Mouse (Mus musculus): ENCODE results near the gene Rap2a. TPM values are rescaled to one million over a fixed set of nuclear protein-coding genes. Genes with fewer than 3 reads are reported as not detected.

Rap2a gene
- polyA plus RNA-seq, 1 experiment: 19.8 TPM

- no peak overlapping the region for H3K27ac ChIP-seq (ENCODE audit: insufficient read depth, low read length)
- H3K9me3 ChIP-seq (replicated peaks; ENCODE audit: control insufficient read depth, insufficient read depth, low read length, poor library complexity, severe bottlenecking): no peaks in the 10 kb centered on the region
- H3K4me1 ChIP-seq (ENCODE audit: control insufficient read depth, insufficient read depth, low read length): no peaks in the 10 kb centered on the region
- TF ChIP-seq EP300 (IDR thresholded peaks at IDR 0.05; ENCODE audit: insufficient read depth, low read depth, low read length): no peak
- no peak for TF ChIP-seq CTCF (IDR thresholded peaks at IDR 0.05; ENCODE audit: low read depth, low read length)
- TF ChIP-seq POLR2A (IDR thresholded peaks at IDR 0.05; ENCODE audit: insufficient read depth, low read length): no peak
- no peak overlapping the region for H3K9ac ChIP-seq (ENCODE audit: low read depth, poor library complexity, severe bottlenecking)
- no peak overlapping the region for H3K4me3 ChIP-seq (ENCODE audit: low read depth, low read length)
- H3K27me3 ChIP-seq (ENCODE audit: control insufficient read depth, insufficient read depth, low read length, poor library complexity, severe bottlenecking): no peaks in the 10 kb centered on the region
- H3K36me3 ChIP-seq (ENCODE audit: control insufficient read depth, insufficient read depth, low read length, poor library complexity, severe bottlenecking): no peaks in the 10 kb centered on the region
Measured at GRCm38 (mm10) chr14:120535446-120535845, 57.2 kb downstream of the Rap2a start.

- no peaks in the 10 kb centered on the region for H3K36me3 ChIP-seq (ENCODE audit: control insufficient read depth, insufficient read depth, low read length, poor library complexity, severe bottlenecking)
Measured at GRCm38 (mm10) chr14:120535924-120536323, 57.7 kb downstream of the Rap2a start.

GRCm38 (mm10) chr14:120539128-120539527, 60.9 kb downstream of the Rap2a start:
- H3K4me1 ChIP-seq (ENCODE audit: control insufficient read depth, insufficient read depth, low read length): no peaks in the 10 kb centered on the region
- H3K4me3 ChIP-seq (ENCODE audit: low read depth, low read length): no peak overlapping the region
- no peak overlapping the region for H3K27ac ChIP-seq (ENCODE audit: insufficient read depth, low read length)
- no peaks in the 10 kb centered on the region for H3K27me3 ChIP-seq (ENCODE audit: control insufficient read depth, insufficient read depth, low read length, poor library complexity, severe bottlenecking)
- H3K9ac ChIP-seq (ENCODE audit: low read depth, poor library complexity, severe bottlenecking): no peak overlapping the region
- H3K9me3 ChIP-seq (replicated peaks; ENCODE audit: control insufficient read depth, insufficient read depth, low read length, poor library complexity, severe bottlenecking): no peaks in the 10 kb centered on the region; the same call in none of the 2 replicates
- H3K36me3 ChIP-seq (ENCODE audit: control insufficient read depth, insufficient read depth, low read length, poor library complexity, severe bottlenecking): no peaks in the 10 kb centered on the region
- TF ChIP-seq CTCF (IDR thresholded peaks at IDR 0.05; ENCODE audit: low read depth, low read length) (no peak), EP300 (IDR thresholded peaks at IDR 0.05; ENCODE audit: insufficient read depth, low read depth, low read length) (no peak), POLR2A (IDR thresholded peaks at IDR 0.05; ENCODE audit: insufficient read depth, low read length) (no peak)

More at GRCm38 (mm10) chr14:120535924-120536323, 57.7 kb downstream of the Rap2a start:
- H3K27ac ChIP-seq (ENCODE audit: insufficient read depth, low read length): no peak overlapping the region
- H3K4me3 ChIP-seq (ENCODE audit: low read depth, low read length): no peak overlapping the region
- no peaks in the 10 kb centered on the region for H3K9me3 ChIP-seq (replicated peaks; ENCODE audit: control insufficient read depth, insufficient read depth, low read length, poor library complexity, severe bottlenecking)
- H3K27me3 ChIP-seq (ENCODE audit: control insufficient read depth, insufficient read depth, low read length, poor library complexity, severe bottlenecking): no peaks in the 10 kb centered on the region
- no peak overlapping the region for H3K9ac ChIP-seq (ENCODE audit: low read depth, poor library complexity, severe bottlenecking)
- TF ChIP-seq EP300 (IDR thresholded peaks at IDR 0.05; ENCODE audit: insufficient read depth, low read depth, low read length): no peak
- TF ChIP-seq CTCF (IDR thresholded peaks at IDR 0.05; ENCODE audit: low read depth, low read length): no peak
- TF ChIP-seq POLR2A (IDR thresholded peaks at IDR 0.05; ENCODE audit: insufficient read depth, low read length): no peak
- H3K4me1 ChIP-seq (ENCODE audit: control insufficient read depth, insufficient read depth, low read length): no peaks in the 10 kb centered on the region

- no peaks in the 10 kb centered on the region for H3K36me3 ChIP-seq (ENCODE audit: control insufficient read depth, insufficient read depth, low read length, poor library complexity, severe bottlenecking)
- H3K27ac ChIP-seq (ENCODE audit: insufficient read depth, low read length): no peak overlapping the region
- H3K4me3 ChIP-seq (ENCODE audit: low read depth, low read length): no peak overlapping the region
- H3K4me1 ChIP-seq (ENCODE audit: control insufficient read depth, insufficient read depth, low read length): no peaks in the 10 kb centered on the region
- H3K9me3 ChIP-seq (replicated peaks; ENCODE audit: control insufficient read depth, insufficient read depth, low read length, poor library complexity, severe bottlenecking): no peaks in the 10 kb centered on the region; the same call in none of the 2 replicates
- H3K27me3 ChIP-seq (ENCODE audit: control insufficient read depth, insufficient read depth, low read length, poor library complexity, severe bottlenecking): no peaks in the 10 kb centered on the region
- H3K9ac ChIP-seq (ENCODE audit: low read depth, poor library complexity, severe bottlenecking): no peak overlapping the region
- TF ChIP-seq POLR2A (IDR thresholded peaks at IDR 0.05; ENCODE audit: insufficient read depth, low read length) (no peak), EP300 (IDR thresholded peaks at IDR 0.05; ENCODE audit: insufficient read depth, low read depth, low read length) (no peak), CTCF (IDR thresholded peaks at IDR 0.05; ENCODE audit: low read depth, low read length) (no peak)
Measured at GRCm38 (mm10) chr14:120539626-120540025, 61.4 kb downstream of the Rap2a start.

GRCm38 (mm10) chr14:120542445-120542844, 64.2 kb downstream of the Rap2a start:
- Histone ChIP-seq H3K27ac (ENCODE audit: insufficient read depth, low read length) (no peak overlapping the region), H3K9me3 (replicated peaks; ENCODE audit: control insufficient read depth, insufficient read depth, low read length, poor library complexity, severe bottlenecking) (no peaks in the 10 kb centered on the region; the same call in none of the 2 replicates), H3K4me3 (ENCODE audit: low read depth, low read length) (no peak overlapping the region), H3K9ac (ENCODE audit: low read depth, poor library complexity, severe bottlenecking) (no peak overlapping the region), H3K4me1 (ENCODE audit: control insufficient read depth, insufficient read depth, low read length) (no peaks in the 10 kb centered on the region), H3K27me3 (ENCODE audit: control insufficient read depth, insufficient read depth, low read length, poor library complexity, severe bottlenecking) (no peaks in the 10 kb centered on the region), H3K36me3 (ENCODE audit: control insufficient read depth, insufficient read depth, low read length, poor library complexity, severe bottlenecking) (no peaks in the 10 kb centered on the region)
- TF ChIP-seq CTCF (IDR thresholded peaks at IDR 0.05; ENCODE audit: low read depth, low read length): no peak
- no peak for TF ChIP-seq POLR2A (IDR thresholded peaks at IDR 0.05; ENCODE audit: insufficient read depth, low read length)
- no peak for TF ChIP-seq EP300 (IDR thresholded peaks at IDR 0.05; ENCODE audit: insufficient read depth, low read depth, low read length)

GRCm38 (mm10) chr14:120542976-120543375, 64.7 kb downstream of the Rap2a start:
- Histone ChIP-seq H3K36me3 (ENCODE audit: control insufficient read depth, insufficient read depth, low read length, poor library complexity, severe bottlenecking) (no peaks in the 10 kb centered on the region), H3K9ac (ENCODE audit: low read depth, poor library complexity, severe bottlenecking) (no peak overlapping the region), H3K9me3 (replicated peaks; ENCODE audit: control insufficient read depth, insufficient read depth, low read length, poor library complexity, severe bottlenecking) (no peaks in the 10 kb centered on the region; the same call in none of the 2 replicates), H3K4me1 (ENCODE audit: control insufficient read depth, insufficient read depth, low read length) (no peaks in the 10 kb centered on the region), H3K27ac (ENCODE audit: insufficient read depth, low read length) (no peak overlapping the region), H3K27me3 (ENCODE audit: control insufficient read depth, insufficient read depth, low read length, poor library complexity, severe bottlenecking) (no peaks in the 10 kb centered on the region), H3K4me3 (ENCODE audit: low read depth, low read length) (no peak overlapping the region)
- no peak for TF ChIP-seq POLR2A (IDR thresholded peaks at IDR 0.05; ENCODE audit: insufficient read depth, low read length)
- no peak for TF ChIP-seq CTCF (IDR thresholded peaks at IDR 0.05; ENCODE audit: low read depth, low read length)
- no peak for TF ChIP-seq EP300 (IDR thresholded peaks at IDR 0.05; ENCODE audit: insufficient read depth, low read depth, low read length)
